Mouse (Mus musculus) ovary, adult 18-20 months (tissue): ENCODE measurements around the gene Idi2.
A peak's percentile ranks its signal among the peaks of the same experiment; 100 is the strongest.
"Not testable (repeated sequence)": the region's sequence is repeated elsewhere in the genome, so short reads cannot be mapped to it uniquely, and the experiment has no call there.

Experiments used
- DNase-seq: peaks from one replicate; pipeline ENCODE4 v3.0.0; 2022; ENCODE audit warnings: low spot score, mixed read lengths

The Idi2 gene

GRCm38 (mm10) chr13:8952563-8952962 lies at the start of gene Idi2:
Idi2 (plus strand) TSS chr13:8952863.
- DNase-seq = not testable (repeated sequence)

GRCm38 (mm10) chr13:8905986-8906385 lies 46.7 kb upstream of the Idi2 start:
- not testable (repeated sequence) for DNase-seq

DNA sequence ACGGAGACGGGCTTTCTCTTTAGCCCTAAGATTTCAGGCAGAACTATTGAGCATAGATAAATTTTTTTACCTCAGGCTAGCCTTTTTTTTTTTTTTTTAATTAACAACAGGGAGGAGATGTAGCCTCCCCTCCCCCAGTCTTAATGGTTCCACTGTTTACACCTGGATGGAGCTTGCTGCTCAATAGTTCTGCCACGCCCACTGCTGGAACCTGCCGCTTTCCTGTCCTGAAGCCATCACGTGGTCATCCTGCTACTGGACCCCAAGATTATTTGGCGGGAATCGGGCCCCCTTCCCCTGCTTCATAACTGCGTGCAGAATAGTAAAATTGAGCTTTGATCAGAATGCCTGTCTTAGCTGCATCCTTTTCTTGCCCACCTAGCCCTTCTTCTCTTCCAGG lies 38.8 kb upstream of the Idi2 start:
- DNase-seq = not testable (repeated sequence)

DNA sequence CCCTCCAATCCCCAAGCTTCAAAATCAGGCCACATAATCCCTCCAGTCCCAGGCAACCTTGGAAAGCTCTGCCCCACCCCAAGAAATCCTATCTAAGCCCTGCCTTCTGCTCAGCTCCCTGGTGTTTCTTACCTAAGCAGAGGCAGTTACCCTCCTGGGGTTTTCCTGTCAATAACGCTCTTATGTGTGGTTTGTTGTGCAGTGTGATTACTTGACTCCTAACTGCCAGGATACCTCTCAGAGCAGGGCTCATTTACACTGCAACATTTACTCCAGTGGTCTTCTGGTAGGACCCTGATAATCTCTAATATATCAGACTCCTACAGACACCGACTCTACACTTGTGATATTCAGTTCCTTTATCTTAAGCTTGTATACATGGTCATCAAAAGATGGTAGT lies 19.2 kb upstream of the Idi2 start:
- no peak for DNase-seq

GRCm38 (mm10) chr13:8937611-8938140 lies 15.0 kb upstream of the Idi2 start:
- DNase-seq = not testable (repeated sequence)

DNA sequence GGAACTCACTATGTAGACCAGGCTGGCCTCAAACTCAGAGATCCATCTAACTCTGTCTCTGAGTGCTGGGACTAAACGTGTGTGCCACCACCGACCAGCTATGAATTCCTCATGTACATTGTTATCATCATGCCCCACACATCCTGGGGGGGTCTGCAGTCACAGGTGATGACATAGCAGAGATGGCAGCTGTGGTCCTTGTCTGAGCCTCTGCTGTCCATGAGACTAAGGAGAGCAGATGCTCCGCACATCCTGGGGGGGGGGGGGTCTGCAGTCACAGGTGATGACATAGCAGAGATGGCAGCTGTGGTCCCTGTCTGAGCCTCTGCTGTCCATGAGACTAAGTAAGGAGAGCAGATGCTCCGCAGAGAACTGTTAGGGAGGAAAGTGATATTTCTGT lies 11.6 kb upstream of the Idi2 start:
- not testable (repeated sequence) for DNase-seq

DNA sequence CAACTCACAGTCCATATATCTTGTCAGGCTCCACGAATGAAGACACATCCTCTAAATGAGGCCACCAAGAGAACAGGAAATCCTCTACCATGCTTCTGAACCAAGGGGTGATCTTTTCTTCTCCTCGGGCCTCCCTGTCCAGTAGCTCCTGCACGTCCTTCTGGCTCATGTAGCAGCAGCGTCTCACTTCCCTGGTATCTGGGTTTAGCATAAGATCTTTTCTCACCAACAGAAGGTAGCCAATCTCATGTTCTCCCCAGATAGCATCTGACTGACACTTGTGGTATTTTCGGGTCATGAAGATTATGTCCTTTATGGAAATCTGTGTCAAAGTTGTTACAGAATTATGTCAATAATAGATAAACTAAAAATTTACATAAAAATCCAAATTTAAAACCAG lies 11.0 kb upstream of the Idi2 start:
- DNase-seq = not testable (repeated sequence)

- not testable (repeated sequence) for DNase-seq
Observed at GRCm38 (mm10) chr13:8943828-8944227, 8.8 kb upstream of the Idi2 start.

- not testable (repeated sequence) for DNase-seq
Observed at GRCm38 (mm10) chr13:8948131-8948530, 4.5 kb upstream of the Idi2 start, which contains the start of gene Gm9745. Gm9745 (minus strand) TSS chr13:8948231.

- not testable (repeated sequence) for DNase-seq
Observed at GRCm38 (mm10) chr13:8955127-8955526, 2.5 kb downstream of the Idi2 start.

DNA sequence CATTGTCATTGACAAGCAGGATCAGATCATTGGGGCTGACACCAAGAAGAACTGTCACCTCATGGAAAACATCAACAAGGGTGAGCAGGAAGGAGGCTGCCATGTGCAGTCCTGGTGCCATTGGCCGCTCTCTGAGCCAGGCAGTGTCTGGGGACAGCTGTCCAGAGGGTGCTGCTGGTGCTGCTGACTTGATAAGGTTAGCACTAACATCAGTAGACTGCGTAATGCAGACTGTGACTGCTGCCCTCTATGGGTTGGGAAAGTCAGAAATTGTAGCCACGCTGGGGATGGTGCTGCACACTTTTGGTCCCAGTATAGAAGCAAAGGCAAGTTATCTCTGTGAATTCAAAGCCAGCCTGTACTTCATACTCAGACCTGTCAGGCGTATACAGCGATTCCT lies 4.2 kb downstream of the Idi2 start:
- DNase-seq = not testable (repeated sequence)

DNA sequence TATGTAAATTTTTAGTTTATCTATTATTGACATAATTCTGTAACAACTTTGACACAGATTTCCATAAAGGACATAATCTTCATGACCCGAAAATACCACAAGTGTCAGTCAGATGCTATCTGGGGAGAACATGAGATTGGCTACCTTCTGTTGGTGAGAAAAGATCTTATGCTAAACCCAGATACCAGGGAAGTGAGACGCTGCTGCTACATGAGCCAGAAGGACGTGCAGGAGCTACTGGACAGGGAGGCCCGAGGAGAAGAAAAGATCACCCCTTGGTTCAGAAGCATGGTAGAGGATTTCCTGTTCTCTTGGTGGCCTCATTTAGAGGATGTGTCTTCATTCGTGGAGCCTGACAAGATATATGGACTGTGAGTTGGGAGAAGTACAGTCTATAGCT lies 6.4 kb downstream of the Idi2 start:
- DNase-seq = not testable (repeated sequence)

- DNase-seq = not testable (repeated sequence)
Observed at GRCm38 (mm10) chr13:8959554-8959953, 6.9 kb downstream of the Idi2 start.

DNA sequence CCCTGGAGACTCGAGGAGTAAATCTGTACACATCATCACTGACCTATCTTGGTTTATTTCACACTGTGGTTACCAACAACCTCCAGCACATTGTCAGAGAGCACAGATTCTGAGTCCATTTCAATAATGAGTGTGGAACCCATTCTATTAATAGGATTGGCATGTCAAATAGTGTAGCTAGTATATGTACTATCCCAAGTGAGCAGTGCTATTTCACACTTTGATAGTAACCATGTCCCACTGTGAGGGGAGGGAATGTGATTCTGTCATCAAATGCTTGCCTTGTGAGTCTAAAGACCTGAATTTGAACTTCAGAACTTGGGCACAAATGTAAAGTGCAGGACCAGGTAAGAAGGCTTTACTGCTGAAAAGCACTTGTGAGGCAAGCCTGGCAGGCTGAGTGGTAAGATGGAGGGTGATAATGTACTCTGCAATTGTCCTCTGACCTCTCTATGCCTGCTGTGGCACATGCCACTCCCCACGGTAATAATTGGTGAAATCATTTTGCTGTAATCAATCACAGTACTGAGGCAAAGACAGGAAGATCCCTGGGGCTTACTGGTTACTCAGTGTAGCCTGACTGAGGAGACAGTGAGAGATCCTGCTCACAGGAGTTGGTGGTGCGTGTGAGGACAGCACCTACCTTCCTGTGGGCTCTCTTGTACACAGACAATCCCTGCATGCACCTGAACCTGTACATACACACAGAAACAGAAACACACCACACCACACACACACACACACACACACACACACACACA lies 8.6 kb downstream of the Idi2 start:
- not testable (repeated sequence) for DNase-seq

GRCm38 (mm10) chr13:8962266-8962665 lies 9.6 kb downstream of the Idi2 start:
- not testable (repeated sequence) for DNase-seq

DNA sequence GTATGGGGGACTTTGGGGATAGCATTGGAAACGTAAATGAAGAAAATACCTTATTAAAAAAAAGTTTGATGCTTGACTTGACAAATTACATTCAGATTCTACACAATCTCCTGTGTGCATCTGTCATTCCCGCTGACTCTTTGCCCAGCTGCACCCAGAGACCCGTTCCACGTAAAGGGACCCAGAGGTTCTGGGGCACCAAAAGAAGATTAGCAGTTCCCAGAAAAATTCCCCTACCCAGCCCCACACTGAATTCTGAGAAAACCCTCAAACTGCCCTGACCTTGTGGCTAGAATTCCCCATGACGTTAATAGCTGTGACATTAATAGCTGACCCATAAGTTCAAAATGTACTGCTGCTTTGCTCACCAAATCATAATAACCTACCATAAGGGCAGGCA lies 12.6 kb downstream of the Idi2 start:
- no peak for DNase-seq

DNA sequence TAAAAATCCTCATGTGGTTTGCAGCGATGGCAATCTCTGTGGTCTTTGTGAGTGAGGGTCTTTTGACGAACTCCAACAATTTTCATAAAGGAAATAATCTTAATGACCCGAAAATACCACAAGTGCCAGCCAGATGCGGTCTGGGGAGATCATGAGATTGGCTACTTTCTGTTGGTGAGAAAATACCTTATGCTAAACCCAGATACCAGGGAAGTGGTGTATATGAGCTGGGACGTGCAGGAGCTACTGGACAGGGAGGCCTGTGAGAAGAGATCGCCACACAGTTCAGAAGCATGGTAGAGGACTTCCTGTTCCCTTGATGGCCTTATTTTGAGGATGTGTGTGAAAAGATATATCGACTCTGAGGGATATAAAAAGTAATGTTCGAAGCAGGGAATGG lies 15.1 kb downstream of the Idi2 start:
- DNase-seq = no peak

DNA sequence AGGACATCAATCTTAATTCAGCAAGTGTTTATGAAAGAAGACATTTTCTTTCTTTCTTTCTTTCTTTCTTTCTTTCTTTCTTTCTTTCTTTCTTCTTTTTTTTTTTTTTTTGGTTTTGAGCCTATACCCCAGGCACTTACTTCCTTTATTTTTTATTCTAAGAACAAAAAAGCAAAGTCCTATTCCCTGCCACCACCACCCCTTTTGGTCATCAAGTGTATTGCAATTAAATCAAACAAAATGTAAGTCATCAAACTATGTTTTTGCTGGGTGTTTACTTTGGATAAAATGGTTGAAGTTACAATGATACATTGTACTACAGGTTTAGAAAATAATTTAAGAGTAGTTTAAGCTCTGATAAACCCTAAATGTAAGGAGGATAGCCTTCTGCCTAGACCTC lies 19.7 kb downstream of the Idi2 start:
- DNase-seq = no peak

DNA sequence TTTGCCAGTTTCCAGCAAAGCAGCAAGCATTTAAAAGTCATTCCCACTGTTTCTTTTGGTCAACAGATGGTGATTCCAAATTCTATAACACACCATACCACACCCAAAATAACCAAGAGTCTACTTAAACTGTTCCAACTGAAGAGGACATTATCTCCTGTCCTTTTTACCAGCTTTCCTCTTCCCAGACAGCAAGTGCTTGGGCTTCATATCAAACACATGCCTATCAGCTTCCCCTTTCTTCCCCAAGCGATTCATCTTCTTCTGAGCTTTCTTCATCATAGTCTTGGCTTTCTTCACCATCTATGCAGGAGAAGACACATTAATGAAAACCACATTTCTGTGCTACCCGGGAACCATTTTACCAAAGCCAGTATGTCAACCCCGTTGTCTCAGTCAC lies 20.3 kb downstream of the Idi2 start:
- no peak for DNase-seq

DNA sequence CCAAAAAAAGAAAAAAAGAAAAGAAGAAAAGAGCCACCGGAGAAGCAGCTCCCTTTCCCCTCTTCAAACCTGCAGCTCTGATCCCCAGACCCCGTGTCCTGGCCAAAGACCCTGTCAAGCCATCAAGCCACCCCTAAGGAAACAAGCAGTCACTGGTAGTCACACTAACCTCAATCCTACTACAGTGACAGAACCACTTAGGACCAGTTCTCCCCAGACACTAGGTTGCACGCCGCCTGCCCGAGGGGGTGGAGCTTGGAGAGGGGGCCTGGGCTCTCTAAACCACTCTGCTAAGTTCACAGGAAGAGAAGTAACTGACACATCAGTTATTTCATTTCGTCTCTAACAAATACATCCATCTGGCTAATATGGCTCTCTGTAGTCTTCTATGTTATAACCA lies 39.6 kb downstream of the Idi2 start:
- DNase-seq = no peak

- DNase-seq = no peak
Observed at GRCm38 (mm10) chr13:8995159-8995989, 42.7 kb downstream of the Idi2 start.

DNA sequence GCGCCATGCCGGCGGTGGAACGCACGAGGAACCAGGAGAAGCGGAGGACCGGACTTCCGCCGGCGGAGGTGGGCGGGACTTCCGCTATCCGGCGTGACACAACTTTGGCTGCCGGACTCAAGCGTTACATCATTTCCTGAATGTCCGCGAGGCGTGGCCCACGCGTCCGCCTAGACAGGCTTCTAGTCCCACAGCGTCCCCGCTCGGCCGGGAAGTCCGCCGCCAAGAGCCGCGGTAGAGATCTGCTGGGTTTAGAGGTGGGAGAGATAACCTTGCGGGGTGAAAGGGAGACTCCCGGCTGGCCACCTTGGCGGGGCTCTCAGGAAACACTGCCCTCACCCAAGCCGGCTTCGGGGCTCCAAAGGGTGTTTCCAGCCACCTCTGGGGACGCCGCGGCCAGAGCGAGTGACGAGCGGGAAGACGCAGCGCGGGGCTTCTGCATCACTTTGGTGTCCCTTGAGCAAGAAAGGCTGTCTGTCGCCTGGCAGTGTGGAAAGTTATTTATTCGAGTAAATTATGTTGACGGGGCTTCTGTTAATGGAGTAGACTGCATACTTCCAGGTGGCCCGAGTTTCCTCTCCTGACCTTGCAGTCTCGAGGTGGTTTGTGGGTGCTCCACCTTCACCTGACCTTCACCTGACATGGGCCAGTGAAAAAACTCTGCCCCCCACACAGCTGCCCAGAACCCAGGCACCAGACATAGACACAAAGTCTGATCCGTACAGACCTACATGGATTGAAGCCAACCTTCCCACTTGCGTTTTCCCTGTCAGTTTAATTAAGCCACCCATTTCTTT lies 43.5 kb downstream of the Idi2 start, which contains the start of gene Gtpbp4:
Gene Gtpbp4, minus strand, starts transcription at position 94 of the 797 bp plus-strand sequence.
- peak; percentile 93 for DNase-seq
